Mouse (Mus musculus): ENCODE data around the gene Trhde.

Trhde gene

GRCm38 (mm10) chr10:114735678-114736077 is 66.4 kb downstream of the Trhde start:
- DNase-seq (ENCODE audit: low spot score) = no peak

- DNase-seq (ENCODE audit: low spot score) = no peak
Measured at GRCm38 (mm10) chr10:114735111-114735510, 67.0 kb downstream of the Trhde start.

- no peak for DNase-seq (ENCODE audit: low spot score)
Measured at GRCm38 (mm10) chr10:114725591-114725990, 76.5 kb downstream of the Trhde start.

GRCm38 (mm10) chr10:114701791-114702190 is 100.3 kb downstream of the Trhde start:
- no peak for DNase-seq (ENCODE audit: low spot score)

- DNase-seq (ENCODE audit: low spot score) = no peak
Measured at GRCm38 (mm10) chr10:114671791-114672415, 130.2 kb downstream of the Trhde start.

DNA sequence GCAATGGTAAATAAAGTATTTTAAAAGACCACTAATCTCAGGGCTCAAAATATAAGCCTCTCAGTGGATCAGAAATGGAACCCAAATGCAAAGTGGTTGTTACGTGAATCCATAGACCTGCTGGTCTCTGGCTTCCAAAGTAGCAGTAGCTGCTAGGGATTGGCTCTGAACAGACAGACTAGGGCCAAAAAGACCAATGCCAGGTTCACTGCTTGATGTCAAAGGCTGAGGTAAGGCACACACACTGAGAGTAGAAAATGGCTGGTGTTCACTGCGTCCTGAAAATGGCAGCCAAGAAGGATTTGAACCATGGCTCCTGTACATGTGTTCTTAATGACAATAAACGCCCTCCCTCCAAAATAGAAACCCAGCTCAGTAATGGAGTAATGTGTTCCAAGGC is 209.1 kb downstream of the Trhde start:
- DNase-seq (ENCODE audit: low spot score) = no peak

GRCm38 (mm10) chr10:114578926-114579325 is 223.2 kb downstream of the Trhde start:
- no peak for DNase-seq (ENCODE audit: low spot score)

DNA sequence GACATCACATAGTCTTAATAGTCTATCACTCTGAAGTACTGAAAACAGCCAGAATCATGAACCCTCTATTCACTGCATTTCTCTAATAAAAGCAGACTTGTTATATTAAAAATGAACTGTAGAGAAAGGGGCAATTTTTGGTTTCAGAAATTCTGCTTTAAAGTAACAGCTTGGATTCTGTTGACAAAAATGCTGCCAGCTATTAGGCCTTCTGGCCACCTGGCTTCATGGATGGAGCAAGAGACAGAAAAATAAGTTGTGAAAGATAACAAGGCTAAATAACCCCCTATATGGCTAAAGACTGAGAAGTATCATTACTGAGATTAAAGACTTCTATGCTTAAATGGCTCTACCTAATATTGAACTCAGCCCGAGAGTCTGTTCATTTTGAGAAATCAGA is 234.2 kb downstream of the Trhde start:
- no peak for DNase-seq (ENCODE audit: low spot score)

- DNase-seq (ENCODE audit: low spot score) = no peak
Measured at GRCm38 (mm10) chr10:114509186-114509585, 292.9 kb downstream of the Trhde start.

DNA sequence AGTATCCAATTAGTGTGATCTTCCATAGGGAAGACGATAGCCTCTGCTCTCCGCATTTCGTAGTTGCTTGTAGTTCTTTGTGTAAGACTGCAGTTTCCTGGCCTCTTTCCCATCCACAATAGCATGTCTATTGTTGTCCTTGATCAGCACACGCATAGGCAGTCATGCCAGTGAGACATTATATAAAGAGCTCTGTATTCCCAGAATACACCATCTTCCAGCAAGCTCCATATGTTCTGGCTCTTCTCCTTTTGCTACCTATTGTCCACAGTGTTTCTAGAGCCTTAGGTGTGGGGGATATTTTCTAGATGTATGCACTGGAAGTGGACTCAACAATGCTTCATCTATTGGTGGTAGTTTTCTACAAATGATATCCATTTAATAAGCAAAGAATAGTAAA is 313.3 kb downstream of the Trhde start:
- no peak for DNase-seq (ENCODE audit: low spot score)

- DNase-seq (ENCODE audit: low spot score) = no peak
Measured at GRCm38 (mm10) chr10:114455591-114455990, 346.5 kb downstream of the Trhde start.

DNA sequence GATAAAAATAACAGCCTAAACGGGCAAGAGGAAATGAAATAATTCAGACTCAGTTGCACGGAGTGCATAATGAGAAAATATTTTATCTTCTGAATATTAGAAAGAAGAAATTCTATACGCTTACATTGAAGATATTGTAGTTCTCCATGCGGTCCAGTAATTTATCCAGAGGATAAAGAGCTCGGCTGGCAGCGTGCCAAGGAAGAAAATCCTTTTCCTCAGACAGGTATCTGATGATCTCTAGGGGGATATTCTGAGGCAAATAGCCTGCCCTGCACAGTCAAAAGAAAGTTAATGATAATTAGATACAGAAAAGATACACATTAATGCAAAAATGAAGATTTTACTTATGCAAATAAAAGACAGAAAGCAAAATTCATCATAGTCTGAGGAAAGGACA is 354.0 kb downstream of the Trhde start:
- no peak for DNase-seq (ENCODE audit: low spot score)

- DNase-seq (ENCODE audit: low spot score) = no peak
Measured at GRCm38 (mm10) chr10:114418956-114419530, 383.1 kb downstream of the Trhde start.

- DNase-seq (ENCODE audit: low spot score) = no peak
Measured at GRCm38 (mm10) chr10:114415717-114416116, 386.4 kb downstream of the Trhde start.

DNA sequence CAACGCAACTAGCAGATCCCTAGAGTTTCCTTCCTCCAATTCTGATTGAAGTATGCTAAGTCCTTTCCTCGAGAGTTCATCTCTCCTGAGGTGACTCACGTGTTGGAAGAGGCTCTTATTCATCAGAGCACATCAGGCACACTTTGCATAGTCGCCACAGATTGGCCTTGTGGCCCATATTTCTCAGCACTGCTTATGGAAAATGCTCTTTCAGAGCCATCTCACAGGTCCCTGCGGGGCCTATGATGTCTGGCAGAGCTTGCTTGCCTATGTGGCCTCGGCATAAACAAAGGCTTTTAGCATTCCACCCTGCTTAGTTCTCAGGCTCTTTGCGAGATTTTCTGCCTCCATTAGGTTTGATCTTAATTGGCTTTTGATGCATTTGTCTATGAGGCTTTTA is 396.8 kb downstream of the Trhde start:
- DNase-seq (ENCODE audit: low spot score) = no peak

DNA sequence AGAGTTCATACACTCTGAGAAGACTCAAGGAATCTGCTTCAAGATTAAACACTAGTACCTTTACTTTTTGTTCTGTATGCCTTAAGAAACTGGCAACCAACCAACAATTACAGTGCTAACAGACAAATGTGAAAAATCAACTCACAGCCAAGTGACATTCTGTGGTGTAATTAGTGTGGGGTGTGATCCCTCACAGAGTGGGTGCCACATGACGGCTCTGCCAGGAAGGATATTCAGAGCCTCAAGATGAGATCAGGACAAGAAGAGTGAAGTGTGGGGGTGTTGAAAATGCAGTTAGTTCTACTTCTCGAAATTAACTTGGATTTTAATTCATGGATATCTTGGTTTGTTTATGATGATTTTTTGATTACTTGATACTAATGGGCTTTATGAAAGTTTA is 398.3 kb downstream of the Trhde start:
- no peak for DNase-seq (ENCODE audit: low spot score)

GRCm38 (mm10) chr10:114370804-114371203 is 431.3 kb downstream of the Trhde start:
- DNase-seq (ENCODE audit: low spot score) = no peak

- no peak for DNase-seq (ENCODE audit: low spot score)
Measured at GRCm38 (mm10) chr10:114363442-114363841, 438.7 kb downstream of the Trhde start.

DNA sequence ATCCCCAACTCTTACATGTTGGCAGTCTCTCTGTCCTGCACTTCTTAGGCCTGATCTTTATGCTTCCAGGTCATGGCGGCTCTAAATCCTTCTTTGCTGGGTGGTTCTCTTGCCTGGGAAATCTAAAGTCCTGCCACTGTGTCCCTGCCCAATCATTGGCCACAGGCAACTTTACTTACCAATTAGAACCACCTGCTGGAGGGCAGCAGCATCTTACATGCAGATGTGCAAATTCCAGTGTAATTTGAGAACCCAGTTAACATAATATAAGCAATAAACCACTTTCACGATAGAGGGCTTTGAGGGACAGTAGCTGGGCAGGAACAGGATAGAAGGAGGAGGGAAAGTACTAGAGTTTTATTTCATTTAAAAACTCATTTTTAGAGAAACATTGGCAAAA is 439.5 kb downstream of the Trhde start:
- DNase-seq (ENCODE audit: low spot score) = no peak

All from ovary, postnatal 10 days (tissue).